Mouse (Mus musculus) liver, embryonic 11.5 days (tissue): ENCODE results near the gene Acta2. TPM values are rescaled to one million over a fixed set of nuclear protein-coding genes. Genes with fewer than 3 reads are reported as not detected.

Source experiments
- ATAC-seq: fragments of 200-750 bp; cut with Nextera tagmentation; replicated peaks from 2 replicates; pipeline ENCODE4 v1.8.0; 2017; ENCODE audit warnings: moderate number of reproducible peaks, mild to moderate bottlenecking, moderate TSS enrichment, moderate library complexity; ENCODE audit not compliant: low FRiP score
- DNase-seq: peaks from one replicate; pipeline ENCODE4 v3.0.0-alpha.2; 2017; ENCODE audit warnings: low spot score
- H3K27ac ChIP-seq: fragments of 300-500 bp; sonication (generic); 2 replicates; pipeline ENCODE4 v1.5.1; 2014; ENCODE audit warnings: mild to moderate bottlenecking, low read depth, low read length, control low read depth
- H3K27me3 ChIP-seq: fragments of 300-500 bp; sonication (generic); replicated peaks from 2 replicates; pipeline ENCODE4 v1.6.1; 2014; ENCODE audit warnings: low read length, mixed read lengths; ENCODE audit not compliant: control insufficient read depth, insufficient read depth
- H3K36me3 ChIP-seq: fragments of 300-500 bp; sonication (generic); 2 replicates; pipeline ENCODE4 v1.6.1; 2014; ENCODE audit warnings: mild to moderate bottlenecking, low read length, moderate library complexity, mixed read lengths; ENCODE audit not compliant: control insufficient read depth, insufficient read depth
- H3K4me1 ChIP-seq: fragments of 300-500 bp; sonication (generic); replicated peaks from 2 replicates; pipeline ENCODE4 v1.6.1; 2014; ENCODE audit warnings: low read length, mixed read lengths; ENCODE audit not compliant: control insufficient read depth, insufficient read depth
- H3K4me2 ChIP-seq: fragments of 300-500 bp; sonication (generic); 2 replicates; pipeline ENCODE4 v1.6.1; 2014; ENCODE audit warnings: mild to moderate bottlenecking, control low read depth, moderate library complexity
- H3K4me3 ChIP-seq: fragments of 300-500 bp; sonication (generic); 2 replicates; pipeline ENCODE4 v1.5.1; 2014; ENCODE audit warnings: low read depth, low read length, control low read depth
- H3K9ac ChIP-seq: fragments of 300-500 bp; sonication (generic); 2 replicates; pipeline ENCODE4 v1.6.1; 2014; ENCODE audit warnings: low read depth, low read length, control low read depth
- H3K9me3 ChIP-seq: fragments of 300-500 bp; sonication (generic); 2 replicates; pipeline ENCODE4 v1.6.1; 2016; ENCODE audit warnings: low read length, inconsistent platforms, mixed read lengths; ENCODE audit not compliant: control insufficient read depth
- WGBS: fragments of 180-500 bp; shearing (Covaris S2); extraction: QIAGEN DNeasy Blood & Tissue Kit; methylation state at CpG from one replicate; pipeline ENCODE4 v1.1.7; 2014; 5-methylcytosine and 5-hydroxymethylcytosine counted together
- polyA plus RNA-seq: library from polyadenylated mRNA; unstranded; fragments of >200 nt; fragmentation: Nextera tagmentation; extraction: Ambion mirVana; gene quantifications from 2 replicates; pipeline ENCODE4 v1.2.1, GENCODE M21; 2014

The Acta2 gene
- polyA plus RNA-seq, 1 experiment from 2014 or later: 68.2 TPM

DNA sequence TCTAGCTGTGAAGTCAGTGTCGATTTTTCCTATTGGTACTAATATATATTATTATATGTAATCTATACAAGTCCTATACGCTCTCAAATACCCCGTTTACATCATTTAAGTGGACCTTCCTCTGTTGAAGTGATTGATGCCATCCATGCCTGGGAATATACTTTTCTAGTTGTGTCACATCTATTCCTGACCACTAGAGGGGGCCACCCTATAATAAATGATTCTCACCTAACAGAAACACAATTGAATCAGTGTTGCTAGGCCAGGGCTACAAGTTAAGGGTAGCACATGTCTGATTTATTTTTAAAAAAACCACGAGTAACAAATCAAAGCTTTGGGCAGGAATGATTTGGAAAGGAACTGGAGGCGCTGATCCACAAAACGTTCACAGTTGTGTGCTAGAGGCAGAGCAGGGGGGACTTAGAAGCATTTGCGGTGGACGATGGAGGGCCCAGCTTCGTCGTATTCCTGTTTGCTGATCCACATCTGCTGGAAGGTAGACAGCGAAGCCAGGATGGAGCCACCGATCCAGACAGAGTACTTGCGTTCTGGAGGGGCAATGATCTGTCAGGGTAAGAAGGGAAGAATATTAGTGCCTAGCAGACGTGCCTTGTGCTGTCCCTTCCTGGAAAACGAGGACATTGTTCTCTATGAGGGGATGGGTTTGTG is 14.0 kb downstream of the Acta2 start:
- 68% methylated on average over 15 of the region's 15 CpGs for WGBS
- Histone ChIP-seq H3K9ac (no peak overlapping the region), H3K36me3 (no peaks in the 10 kb centered on the region), H3K4me1 (no peaks in the 10 kb centered on the region), H3K27ac (no peak overlapping the region), H3K4me3 (no peak overlapping the region), H3K9me3 (no peaks in the 10 kb centered on the region), H3K4me2 (no peak overlapping the region), H3K27me3 (no peaks in the 10 kb centered on the region)
- ATAC-seq (no peak), DNase-seq (no peak)

DNA sequence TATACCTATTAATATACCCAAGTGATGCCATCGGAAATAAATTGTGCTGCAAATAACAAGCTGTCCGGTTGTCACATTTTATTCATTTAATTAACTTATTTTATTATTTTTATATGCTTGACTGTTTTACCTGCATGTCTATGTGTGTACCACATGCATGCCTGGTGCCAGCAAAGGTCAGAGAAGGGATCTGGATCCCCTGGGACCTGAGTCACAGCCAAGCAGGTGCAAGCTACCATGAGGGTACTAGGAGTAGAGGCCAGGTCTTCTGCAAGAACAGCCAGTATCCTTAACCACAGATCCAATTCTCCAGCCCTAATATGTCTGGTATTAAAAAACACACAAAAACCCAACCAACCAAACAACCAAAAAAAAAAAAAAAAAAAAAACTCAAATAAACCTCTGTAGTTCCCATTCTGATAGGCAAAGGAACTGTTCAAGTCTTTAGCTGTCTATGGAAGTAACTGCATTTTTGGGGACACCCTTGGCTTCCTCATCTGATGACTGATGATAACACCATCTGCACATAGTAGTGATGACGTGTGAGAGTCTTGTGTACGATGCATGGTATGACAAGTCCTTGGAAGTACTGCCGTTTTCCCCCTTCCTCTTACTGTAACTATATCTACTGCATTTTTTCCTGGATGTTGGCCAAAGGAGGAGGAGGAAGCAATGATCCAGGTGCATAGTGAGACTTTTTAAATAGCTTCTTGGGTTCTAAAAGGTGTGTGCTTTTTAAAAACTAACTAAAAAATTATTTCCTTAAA is 14.9 kb downstream of the Acta2 start:
- 86% methylated on average over 5 of the region's 5 CpGs for WGBS
- no peak overlapping the region for H3K4me3 ChIP-seq
- H3K9me3 ChIP-seq: no peaks in the 10 kb centered on the region
- no peak overlapping the region for H3K9ac ChIP-seq
- H3K4me1 ChIP-seq: no peaks in the 10 kb centered on the region
- ATAC-seq (no peak), DNase-seq (no peak)
- H3K27ac ChIP-seq: no peak overlapping the region
- no peaks in the 10 kb centered on the region for H3K27me3 ChIP-seq
- no peak overlapping the region for H3K4me2 ChIP-seq
- H3K36me3 ChIP-seq: no peaks in the 10 kb centered on the region

DNA sequence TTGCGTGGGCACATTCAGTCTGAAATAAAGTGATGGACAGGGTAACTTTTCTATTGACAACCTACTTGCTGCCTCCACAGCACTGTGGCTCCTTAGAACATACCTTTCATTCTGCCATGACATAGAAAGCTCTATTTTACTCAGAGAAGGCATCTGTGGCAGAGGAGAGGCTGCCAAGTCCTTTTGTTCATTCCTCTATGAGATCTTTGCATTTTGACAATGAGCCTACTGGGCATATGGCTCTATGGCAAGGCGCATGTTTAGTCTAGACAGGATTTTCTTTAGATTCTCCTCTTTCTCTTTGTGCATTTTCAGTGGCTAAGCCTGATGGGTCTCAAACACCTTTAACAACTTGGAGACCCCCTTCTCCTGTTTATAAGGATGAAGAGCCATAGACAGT is 17.6 kb downstream of the Acta2 start:
- WGBS: 90% methylated on average over 2 of the region's 2 CpGs
- H3K9me3 ChIP-seq: no peaks in the 10 kb centered on the region
- DNase-seq (no peak), ATAC-seq (no peak)
- no peaks in the 10 kb centered on the region for H3K27me3 ChIP-seq
- no peak overlapping the region for H3K27ac ChIP-seq
- H3K4me3 ChIP-seq: no peak overlapping the region
- no peak overlapping the region for H3K9ac ChIP-seq
- H3K4me2 ChIP-seq: no peak overlapping the region
- H3K4me1 ChIP-seq: no peaks in the 10 kb centered on the region
- H3K36me3 ChIP-seq: no peaks in the 10 kb centered on the region

DNA sequence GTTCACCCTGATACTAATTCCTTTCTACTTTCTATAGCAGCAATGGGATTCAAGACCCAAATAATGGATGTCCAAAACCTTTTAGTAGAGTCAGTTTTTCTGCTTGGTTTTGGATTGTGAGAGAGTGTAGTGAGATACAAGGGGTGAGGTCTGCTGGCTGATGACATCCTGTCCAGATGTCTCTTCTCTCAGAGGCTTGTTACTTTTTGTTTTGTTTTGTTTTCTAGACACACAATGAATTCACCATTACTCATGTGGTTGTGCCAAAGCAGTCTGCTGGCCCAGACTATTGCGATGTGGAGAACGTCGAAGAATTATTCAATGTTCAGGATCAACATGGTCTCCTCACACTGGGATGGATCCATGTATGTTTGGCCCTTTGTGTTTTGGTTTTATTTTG is 19.3 kb downstream of the Acta2 start:
- H3K27ac ChIP-seq: no peak overlapping the region
- ATAC-seq (no peak), DNase-seq (no peak)
- H3K4me3 ChIP-seq: no peak overlapping the region
- H3K27me3 ChIP-seq: no peaks in the 10 kb centered on the region
- H3K4me1 ChIP-seq: no peaks in the 10 kb centered on the region
- H3K9me3 ChIP-seq: no peaks in the 10 kb centered on the region
- no peaks in the 10 kb centered on the region for H3K36me3 ChIP-seq
- no peak overlapping the region for H3K9ac ChIP-seq
- H3K4me2 ChIP-seq: no peak overlapping the region
- WGBS: 91% methylated on average over 3 of the region's 3 CpGs

DNA sequence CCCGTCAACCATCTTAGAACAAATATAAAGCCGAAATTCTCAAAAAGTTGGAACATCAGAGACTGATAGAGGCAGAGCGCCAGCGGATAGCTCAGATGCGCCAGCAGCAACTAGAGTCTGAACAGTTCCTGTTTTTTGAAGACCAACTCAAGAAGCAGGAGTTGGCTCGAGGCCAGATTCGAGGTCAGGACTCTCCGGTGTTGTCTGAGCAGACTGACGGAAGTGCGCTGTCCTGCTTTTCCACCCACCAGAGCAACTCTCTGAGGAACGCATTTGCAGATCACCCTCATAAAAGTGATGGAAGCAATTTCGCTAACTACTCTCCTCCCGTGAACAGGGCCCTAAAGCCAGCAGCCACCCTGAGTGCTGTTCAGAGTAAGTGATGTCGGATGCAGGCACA is 21.4 kb downstream of the Acta2 start:
- DNase-seq: no peak
- ATAC-seq: no peak
- Histone ChIP-seq H3K4me3 (no peak overlapping the region), H3K36me3 (no peaks in the 10 kb centered on the region), H3K9me3 (no peaks in the 10 kb centered on the region), H3K4me2 (no peak overlapping the region), H3K27ac (no peak overlapping the region), H3K9ac (no peak overlapping the region), H3K27me3 (no peaks in the 10 kb centered on the region), H3K4me1 (no peaks in the 10 kb centered on the region)
- 80% methylated on average over 14 of the region's 14 CpGs for WGBS

DNA sequence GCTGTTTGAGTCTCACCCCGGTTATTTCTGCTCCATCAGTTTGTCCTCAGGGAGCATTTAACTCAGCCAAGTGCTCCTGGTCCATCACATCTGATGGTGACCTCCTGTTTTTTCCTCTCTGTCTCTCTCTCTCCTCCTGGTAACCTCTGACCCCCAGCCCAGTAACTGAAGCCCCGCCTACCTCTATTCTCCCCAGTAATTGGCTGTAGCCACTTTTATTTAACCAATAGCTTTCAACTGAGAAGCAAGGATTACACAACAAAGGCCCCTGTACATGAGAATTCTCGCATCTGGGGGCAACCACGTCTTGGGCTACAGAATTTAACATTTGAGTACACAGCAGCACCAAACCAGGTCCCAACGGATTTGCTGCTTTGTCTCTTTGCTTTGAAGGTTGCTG is 23.1 kb downstream of the Acta2 start:
- H3K4me1 ChIP-seq: no peaks in the 10 kb centered on the region
- H3K27me3 ChIP-seq: no peaks in the 10 kb centered on the region
- no peaks in the 10 kb centered on the region for H3K9me3 ChIP-seq
- ATAC-seq: no peak
- WGBS: 69% methylated on average over 5 of the region's 5 CpGs
- no peak overlapping the region for H3K9ac ChIP-seq
- no peak overlapping the region for H3K4me2 ChIP-seq
- H3K36me3 ChIP-seq: no peaks in the 10 kb centered on the region
- H3K27ac ChIP-seq: no peak overlapping the region
- no peak for DNase-seq
- H3K4me3 ChIP-seq: no peak overlapping the region

DNA sequence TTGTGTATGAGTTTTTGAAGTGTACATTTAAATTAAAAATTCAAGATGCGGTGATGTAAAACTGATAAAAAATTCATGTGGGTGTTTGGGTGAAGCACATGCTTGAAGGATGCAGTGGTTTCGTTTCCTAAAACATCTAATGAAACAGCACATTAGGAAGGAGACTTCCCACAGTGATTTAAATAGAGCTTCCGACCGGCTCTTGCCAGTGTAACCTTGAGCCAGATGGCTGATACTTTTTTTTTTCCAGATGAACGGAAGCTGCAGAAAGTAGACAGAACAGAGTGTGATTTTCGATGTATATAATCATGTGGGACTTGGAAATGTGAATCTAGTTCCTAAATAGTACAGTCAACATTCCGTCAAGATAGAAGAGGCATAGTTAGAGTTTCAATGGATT is 23.8 kb downstream of the Acta2 start:
- ATAC-seq: no peak
- Histone ChIP-seq H3K9ac (no peak overlapping the region), H3K27me3 (no peaks in the 10 kb centered on the region), H3K36me3 (no peaks in the 10 kb centered on the region), H3K4me1 (no peaks in the 10 kb centered on the region), H3K4me2 (no peak overlapping the region), H3K9me3 (no peaks in the 10 kb centered on the region), H3K27ac (no peak overlapping the region), H3K4me3 (no peak overlapping the region)
- WGBS: 83% methylated on average over 7 of the region's 7 CpGs
- DNase-seq: no peak

DNA sequence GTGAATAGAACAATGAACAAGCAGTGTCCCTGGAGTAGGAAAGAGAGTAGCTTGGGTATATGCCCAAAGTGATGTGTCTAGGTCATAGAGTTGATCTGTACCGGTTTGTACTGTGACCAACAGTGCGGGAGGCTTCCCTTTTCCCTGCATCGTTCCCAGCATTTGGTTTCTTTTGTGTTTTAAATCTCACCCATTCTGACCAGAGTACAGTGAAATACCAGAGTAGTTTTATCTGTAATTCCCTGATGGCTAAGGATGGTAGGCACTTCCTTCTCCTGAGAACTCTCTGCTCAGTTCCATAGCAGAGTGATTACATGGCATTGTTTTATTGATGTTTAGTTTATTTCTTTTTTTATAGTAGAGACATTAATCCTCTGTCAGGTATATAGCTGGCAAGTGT is 32.6 kb downstream of the Acta2 start:
- no peak overlapping the region for H3K27ac ChIP-seq
- H3K4me3 ChIP-seq: no peak overlapping the region
- no peaks in the 10 kb centered on the region for H3K9me3 ChIP-seq
- WGBS: 80% methylated on average over 3 of the region's 3 CpGs
- H3K27me3 ChIP-seq: no peaks in the 10 kb centered on the region
- ATAC-seq (no peak), DNase-seq (no peak)
- no peak overlapping the region for H3K9ac ChIP-seq
- no peak overlapping the region for H3K4me2 ChIP-seq
- no peaks in the 10 kb centered on the region for H3K4me1 ChIP-seq
- H3K36me3 ChIP-seq: no peaks in the 10 kb centered on the region
